Mouse (Mus musculus): ENCODE data around the gene Tbc1d20. TPM values are rescaled to one million over a fixed set of nuclear protein-coding genes. Genes with fewer than 3 reads are reported as not detected.

The Tbc1d20 gene
- polyA plus RNA-seq, 1 experiment from 2014 or later: 18.4 TPM

- Histone ChIP-seq H3K27ac (ENCODE audit: low read depth, low read length) (no peak overlapping the region), H3K9me3 (replicated peaks; ENCODE audit: control insufficient read depth, low read length) (no peaks in the 10 kb centered on the region), H3K4me3 (ENCODE audit: low read depth, low read length) (no peak overlapping the region), H3K9ac (ENCODE audit: low read length) (no peak overlapping the region), H3K4me1 (ENCODE audit: control insufficient read depth, insufficient read depth, low read length) (no peaks in the 10 kb centered on the region), H3K36me3 (ENCODE audit: control insufficient read depth, insufficient read depth, low read length) (peaks cover 94% of the 10 kb centered on the region), H3K4me2 (ENCODE audit: low read length) (no peak overlapping the region), H3K27me3 (replicated peaks; ENCODE audit: control insufficient read depth, insufficient read depth, low read length) (no peaks in the 10 kb centered on the region)
- no peak for DNase-seq (ENCODE audit: low spot score)
- WGBS: 87% methylated on average over 6 of the region's 6 CpGs
- ATAC-seq: no peak
Observed at GRCm38 (mm10) chr2:152317054-152317453, 23.4 kb downstream of the Tbc1d20 start.

DNA sequence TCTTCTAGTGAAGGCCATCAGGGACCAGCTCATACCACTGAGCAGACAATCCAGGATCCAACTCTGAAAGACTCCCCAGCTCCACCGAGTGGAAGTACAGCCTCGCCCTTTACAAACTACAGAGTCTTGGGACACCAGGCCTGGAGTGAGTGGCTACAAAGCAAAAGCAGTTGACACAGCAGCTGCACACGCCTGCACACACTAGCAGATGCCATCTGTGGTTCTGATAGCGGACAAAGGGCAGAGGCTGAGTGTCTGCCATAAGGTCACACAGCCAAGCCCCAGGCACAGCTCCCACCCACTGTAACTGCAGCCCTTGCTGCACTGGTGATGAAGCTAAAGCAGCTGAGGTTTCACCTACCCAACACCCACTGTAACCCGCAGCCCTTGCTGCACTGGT is 27.9 kb downstream of the Tbc1d20 start:
- Histone ChIP-seq H3K27me3 (replicated peaks; ENCODE audit: control insufficient read depth, insufficient read depth, low read length) (no peaks in the 10 kb centered on the region), H3K9ac (ENCODE audit: low read length) (no peak overlapping the region), H3K27ac (ENCODE audit: low read depth, low read length) (no peak overlapping the region), H3K9me3 (replicated peaks; ENCODE audit: control insufficient read depth, low read length) (no peaks in the 10 kb centered on the region), H3K4me3 (ENCODE audit: low read depth, low read length) (no peak overlapping the region), H3K4me1 (ENCODE audit: control insufficient read depth, insufficient read depth, low read length) (no peaks in the 10 kb centered on the region), H3K36me3 (ENCODE audit: control insufficient read depth, insufficient read depth, low read length) (peaks cover 96% of the 10 kb centered on the region), H3K4me2 (ENCODE audit: low read length) (no peak overlapping the region)
- DNase-seq (ENCODE audit: low spot score): no peak
- ATAC-seq: no peak
- 85% methylated on average over 5 of the region's 5 CpGs for WGBS

DNA sequence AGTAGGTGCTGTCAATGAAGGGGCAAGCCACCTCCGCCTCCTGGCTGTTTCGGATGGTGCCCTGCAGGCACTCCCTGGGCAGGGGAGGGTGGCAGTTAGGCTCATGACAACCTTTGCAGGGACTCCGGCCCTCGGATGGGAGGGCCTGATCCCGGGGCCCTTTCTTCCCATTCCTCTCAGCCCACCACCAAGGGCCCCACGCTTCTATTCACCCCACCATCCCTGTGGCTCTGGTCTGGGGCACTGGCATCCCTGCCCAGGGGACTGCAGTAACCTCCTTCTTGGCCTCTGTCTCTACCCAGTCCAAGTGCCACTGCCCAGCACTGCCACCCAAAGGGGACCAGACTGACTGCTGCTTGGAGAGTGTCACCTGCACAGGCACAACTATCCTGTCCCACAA is 28.6 kb downstream of the Tbc1d20 start:
- H3K4me3 ChIP-seq (ENCODE audit: low read depth, low read length): no peak overlapping the region
- no peak for ATAC-seq
- no peaks in the 10 kb centered on the region for H3K27me3 ChIP-seq (replicated peaks; ENCODE audit: control insufficient read depth, insufficient read depth, low read length)
- no peak overlapping the region for H3K27ac ChIP-seq (ENCODE audit: low read depth, low read length)
- peaks cover 96% of the 10 kb centered on the region for H3K36me3 ChIP-seq (ENCODE audit: control insufficient read depth, insufficient read depth, low read length)
- no peaks in the 10 kb centered on the region for H3K4me1 ChIP-seq (ENCODE audit: control insufficient read depth, insufficient read depth, low read length)
- H3K4me2 ChIP-seq (ENCODE audit: low read length): no peak overlapping the region
- H3K9me3 ChIP-seq (replicated peaks; ENCODE audit: control insufficient read depth, low read length): no peaks in the 10 kb centered on the region
- no peak overlapping the region for H3K9ac ChIP-seq (ENCODE audit: low read length)
- no peak for DNase-seq (ENCODE audit: low spot score)
- 96% methylated on average over 6 of the region's 6 CpGs for WGBS

DNA sequence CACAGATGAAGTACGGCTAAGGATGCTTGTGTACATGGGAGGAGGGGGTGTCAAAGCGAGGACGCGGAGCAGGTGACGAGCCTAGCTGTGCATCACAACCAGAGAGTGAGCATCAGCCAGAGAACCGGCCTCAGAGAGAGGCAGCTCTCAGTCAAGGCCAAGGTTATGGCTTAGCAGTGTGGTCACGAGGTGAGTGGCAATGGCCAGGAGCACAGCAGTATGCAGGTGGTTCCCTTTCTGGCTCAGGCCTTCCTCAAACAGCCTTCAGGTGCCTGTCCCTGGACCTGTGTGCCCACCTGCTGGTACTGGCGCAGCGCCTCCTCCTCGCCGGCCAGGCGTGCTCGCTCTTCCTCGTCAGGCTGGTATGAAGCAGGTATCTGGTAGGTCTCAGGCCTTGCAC is 30.3 kb downstream of the Tbc1d20 start:
- no peak overlapping the region for H3K9ac ChIP-seq (ENCODE audit: low read length)
- no peak overlapping the region for H3K4me2 ChIP-seq (ENCODE audit: low read length)
- DNase-seq (ENCODE audit: low spot score): no peak
- WGBS: 94% methylated on average over 14 of the region's 14 CpGs
- H3K9me3 ChIP-seq (replicated peaks; ENCODE audit: control insufficient read depth, low read length): no peaks in the 10 kb centered on the region
- H3K27me3 ChIP-seq (replicated peaks; ENCODE audit: control insufficient read depth, insufficient read depth, low read length): no peaks in the 10 kb centered on the region
- H3K36me3 ChIP-seq (ENCODE audit: control insufficient read depth, insufficient read depth, low read length): peaks cover 85% of the 10 kb centered on the region
- no peaks in the 10 kb centered on the region for H3K4me1 ChIP-seq (ENCODE audit: control insufficient read depth, insufficient read depth, low read length)
- no peak overlapping the region for H3K27ac ChIP-seq (ENCODE audit: low read depth, low read length)
- ATAC-seq: no peak
- no peak overlapping the region for H3K4me3 ChIP-seq (ENCODE audit: low read depth, low read length)

DNA sequence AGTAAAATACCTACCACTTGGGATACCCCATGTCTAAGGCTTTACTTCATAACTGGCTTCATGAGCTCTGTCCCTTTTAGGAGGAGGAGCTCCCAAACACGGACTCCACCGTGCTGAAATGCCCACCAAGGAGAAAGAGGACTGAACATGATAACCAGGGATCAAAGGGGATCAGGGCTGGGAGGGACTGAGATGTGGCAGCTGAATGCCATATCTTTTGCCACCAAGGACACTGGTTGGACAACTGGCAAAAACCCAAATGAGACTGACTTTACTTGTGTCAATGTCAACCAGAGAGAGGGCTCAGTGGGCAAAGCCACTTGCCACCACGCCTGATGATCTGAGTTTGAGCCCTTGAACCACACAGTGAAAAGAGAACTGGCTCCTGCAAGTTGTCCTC is 31.2 kb downstream of the Tbc1d20 start:
- Histone ChIP-seq H3K27me3 (replicated peaks; ENCODE audit: control insufficient read depth, insufficient read depth, low read length) (no peaks in the 10 kb centered on the region), H3K9me3 (replicated peaks; ENCODE audit: control insufficient read depth, low read length) (no peaks in the 10 kb centered on the region), H3K4me1 (ENCODE audit: control insufficient read depth, insufficient read depth, low read length) (no peaks in the 10 kb centered on the region), H3K4me2 (ENCODE audit: low read length) (no peak overlapping the region), H3K27ac (ENCODE audit: low read depth, low read length) (no peak overlapping the region), H3K9ac (ENCODE audit: low read length) (no peak overlapping the region), H3K36me3 (ENCODE audit: control insufficient read depth, insufficient read depth, low read length) (peaks cover 81% of the 10 kb centered on the region), H3K4me3 (ENCODE audit: low read depth, low read length) (no peak overlapping the region)
- 91% methylated on average over 3 of the region's 3 CpGs for WGBS
- ATAC-seq (no peak), DNase-seq (ENCODE audit: low spot score) (no peak)

- no peak for ATAC-seq
- H3K4me3 ChIP-seq (ENCODE audit: low read depth, low read length): no peak overlapping the region
- no peak overlapping the region for H3K27ac ChIP-seq (ENCODE audit: low read depth, low read length)
- no peak for DNase-seq (ENCODE audit: low spot score)
- no peaks in the 10 kb centered on the region for H3K27me3 ChIP-seq (replicated peaks; ENCODE audit: control insufficient read depth, insufficient read depth, low read length)
- WGBS: 90% methylated on average over 13 of the region's 13 CpGs
- H3K9ac ChIP-seq (ENCODE audit: low read length): no peak overlapping the region
- no peaks in the 10 kb centered on the region for H3K9me3 ChIP-seq (replicated peaks; ENCODE audit: control insufficient read depth, low read length)
- H3K4me1 ChIP-seq (ENCODE audit: control insufficient read depth, insufficient read depth, low read length): peaks cover 5% of the 10 kb centered on the region
- H3K36me3 ChIP-seq (ENCODE audit: control insufficient read depth, insufficient read depth, low read length): peaks cover 76% of the 10 kb centered on the region
- no peak overlapping the region for H3K4me2 ChIP-seq (ENCODE audit: low read length)
Observed at GRCm38 (mm10) chr2:152326157-152326556, 32.5 kb downstream of the Tbc1d20 start.

- no peak overlapping the region for H3K27ac ChIP-seq (ENCODE audit: low read depth, low read length)
- H3K36me3 ChIP-seq (ENCODE audit: control insufficient read depth, insufficient read depth, low read length): peaks cover 71% of the 10 kb centered on the region
- H3K9me3 ChIP-seq (replicated peaks; ENCODE audit: control insufficient read depth, low read length): no peaks in the 10 kb centered on the region
- H3K9ac ChIP-seq (ENCODE audit: low read length): no peak overlapping the region
- H3K4me3 ChIP-seq (ENCODE audit: low read depth, low read length): no peak overlapping the region
- no peaks in the 10 kb centered on the region for H3K27me3 ChIP-seq (replicated peaks; ENCODE audit: control insufficient read depth, insufficient read depth, low read length)
- DNase-seq (ENCODE audit: low spot score): no peak
- no peak for ATAC-seq
- peaks cover 10% of the 10 kb centered on the region for H3K4me1 ChIP-seq (ENCODE audit: control insufficient read depth, insufficient read depth, low read length)
- H3K4me2 ChIP-seq (ENCODE audit: low read length): no peak overlapping the region
- 90% methylated on average over 8 of the region's 8 CpGs for WGBS
Observed at GRCm38 (mm10) chr2:152326654-152327053, 33.0 kb downstream of the Tbc1d20 start.

- 86% methylated on average over 5 of the region's 5 CpGs for WGBS
- peaks cover 58% of the 10 kb centered on the region for H3K36me3 ChIP-seq (ENCODE audit: control insufficient read depth, insufficient read depth, low read length)
- ATAC-seq: no peak
Observed at GRCm38 (mm10) chr2:152327980-152328379, 34.4 kb downstream of the Tbc1d20 start.

DNA sequence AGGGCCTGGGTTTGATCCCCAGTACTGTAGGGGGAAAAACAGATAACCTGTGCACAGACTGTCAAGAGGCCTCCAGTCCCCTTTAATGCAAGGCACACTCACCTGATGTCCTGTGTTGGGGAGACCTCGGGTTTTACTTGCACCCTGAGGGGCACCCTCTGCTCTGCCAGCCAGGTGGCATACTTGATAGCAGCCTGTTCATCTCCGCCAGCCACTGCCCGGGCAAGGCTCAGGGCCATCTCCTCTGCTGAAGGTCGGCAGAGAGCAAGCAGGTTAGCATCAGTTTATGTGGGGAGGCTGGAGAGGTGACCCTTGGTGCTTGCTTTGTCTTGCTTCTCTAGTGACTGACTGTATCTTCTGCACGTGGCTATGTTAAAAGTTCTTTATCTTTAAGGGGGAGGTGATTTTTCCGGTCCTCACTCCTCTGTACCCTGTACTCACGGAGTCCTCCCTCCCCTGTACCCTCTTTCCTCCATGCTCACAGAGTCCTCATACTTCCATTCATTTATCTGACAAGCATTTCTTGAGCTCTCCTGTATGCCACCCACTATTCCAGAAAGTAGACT is 37.3 kb downstream of the Tbc1d20 start:
- WGBS: 73% methylated on average over 7 of the region's 7 CpGs
- no peak overlapping the region for H3K27ac ChIP-seq (ENCODE audit: low read depth, low read length)
- peak overlapping the region; percentile 91 for H3K4me3 ChIP-seq (ENCODE audit: low read depth, low read length)
- no peaks in the 10 kb centered on the region for H3K27me3 ChIP-seq (replicated peaks; ENCODE audit: control insufficient read depth, insufficient read depth, low read length)
- ATAC-seq (no peak), DNase-seq (ENCODE audit: low spot score) (no peak)
- H3K9ac ChIP-seq (ENCODE audit: low read length): peak overlapping the region; percentile 94; the same call in 1 of the 2 replicates
- H3K36me3 ChIP-seq (ENCODE audit: control insufficient read depth, insufficient read depth, low read length): peaks cover 28% of the 10 kb centered on the region
- H3K4me2 ChIP-seq (ENCODE audit: low read length): peak overlapping the region; percentile 91
- H3K9me3 ChIP-seq (replicated peaks; ENCODE audit: control insufficient read depth, low read length): no peaks in the 10 kb centered on the region
- H3K4me1 ChIP-seq (ENCODE audit: control insufficient read depth, insufficient read depth, low read length): peaks cover 10% of the 10 kb centered on the region

More at GRCm38 (mm10) chr2:152327980-152328379, 34.4 kb downstream of the Tbc1d20 start:
- DNase-seq (ENCODE audit: low spot score): no peak
- H3K27ac ChIP-seq (ENCODE audit: low read depth, low read length): no peak overlapping the region
- H3K9me3 ChIP-seq (replicated peaks; ENCODE audit: control insufficient read depth, low read length): no peaks in the 10 kb centered on the region
- no peak overlapping the region for H3K9ac ChIP-seq (ENCODE audit: low read length)
- no peaks in the 10 kb centered on the region for H3K27me3 ChIP-seq (replicated peaks; ENCODE audit: control insufficient read depth, insufficient read depth, low read length)
- H3K4me3 ChIP-seq (ENCODE audit: low read depth, low read length): no peak overlapping the region
- peaks cover 10% of the 10 kb centered on the region for H3K4me1 ChIP-seq (ENCODE audit: control insufficient read depth, insufficient read depth, low read length)
- H3K4me2 ChIP-seq (ENCODE audit: low read length): no peak overlapping the region

All from forebrain, embryonic 14.5 days (tissue).